Mouse (Mus musculus) hindbrain, postnatal 0 days (tissue): ENCODE measurements around the gene Olfr69. TPM values are rescaled to one million over a fixed set of nuclear protein-coding genes. Genes with fewer than 3 reads are reported as not detected.
"Not testable (repeated sequence)": the region's sequence is repeated elsewhere in the genome, so short reads cannot be mapped to it uniquely, and the experiment has no call there.

Experiments
- ATAC-seq: fragments of 200-750 bp; cut with Nextera tagmentation; 2 replicates; pipeline ENCODE4 v1.8.0; 2017; ENCODE audit warnings: mild to moderate bottlenecking, moderate TSS enrichment, moderate library complexity
- DNase-seq: peaks from one replicate; pipeline ENCODE4 v3.0.0-alpha.2; 2015; ENCODE audit warnings: low spot score
- H3K27ac ChIP-seq: fragments of 300-500 bp; sonication (generic); 2 replicates; pipeline ENCODE4 v1.5.1; 2014; ENCODE audit warnings: mild to moderate bottlenecking
- H3K27me3 ChIP-seq: fragments of 300-500 bp; sonication (generic); 2 replicates; pipeline ENCODE4 v1.6.1; 2014; ENCODE audit warnings: low read length, mixed read lengths; ENCODE audit not compliant: insufficient read depth
- H3K36me3 ChIP-seq: fragments of 300-500 bp; sonication (generic); 2 replicates; pipeline ENCODE4 v1.6.1; 2014; ENCODE audit warnings: low read length, mixed read lengths; ENCODE audit not compliant: insufficient read depth
- H3K4me1 ChIP-seq: fragments of 300-500 bp; sonication (generic); 2 replicates; pipeline ENCODE4 v1.6.1; 2014; ENCODE audit warnings: antibody characterized with exemption, low read length, mixed read lengths; ENCODE audit not compliant: insufficient read depth
- H3K4me2 ChIP-seq: fragments of 300-500 bp; sonication (generic); 2 replicates; pipeline ENCODE4 v1.6.1; 2014; ENCODE audit warnings: low read depth, mild to moderate bottlenecking, low read length, moderate library complexity, mixed read lengths
- H3K4me3 ChIP-seq: fragments of 300-500 bp; sonication (generic); 2 replicates; pipeline ENCODE4 v1.5.1; 2014; ENCODE audit warnings: low read length
- H3K9ac ChIP-seq: fragments of 300-500 bp; sonication (generic); replicated peaks from 2 replicates; pipeline ENCODE4 v1.6.1; 2014; ENCODE audit warnings: mild to moderate bottlenecking, low read length, moderate library complexity, mixed read lengths
- H3K9me3 ChIP-seq: fragments of 300-500 bp; sonication (generic); 2 replicates; pipeline ENCODE4 v1.6.1; 2016; ENCODE audit warnings: low read length, mixed read lengths
- CTCF ChIP-seq: IDR thresholded peaks from 2 replicates; pipeline ENCODE4 v1.5.1; 2016; ENCODE audit warnings: antibody characterized with exemption, control low read depth, low read depth
- WGBS: fragments of 180-500 bp; shearing (Covaris S2); extraction: QIAGEN DNeasy Blood & Tissue Kit; methylation state at CpG from one replicate; pipeline ENCODE4 v1.1.7; 2014; 5-methylcytosine and 5-hydroxymethylcytosine counted together
- polyA plus RNA-seq: library from polyadenylated mRNA; unstranded; fragments of >200 nt; fragmentation: Nextera tagmentation; extraction: Ambion mirVana; gene quantifications from 2 replicates; pipeline ENCODE4 v1.2.1, GENCODE M21; 2015
- total RNA-seq: library from RNA; depleted of rRNA; stranded (reverse); fragments of >200 nt; gene quantifications from 2 replicates; pipeline ENCODE4 v1.2.3, GENCODE M21; 2014

Olfr69 gene
- total and polyA plus RNA-seq, 2 experiments from 2014 or later, result not detected

- 70% methylated on average over 3 of the region's 3 CpGs for WGBS
- Histone ChIP-seq H3K27me3 (no peaks in the 10 kb centered on the region), H3K36me3 (no peaks in the 10 kb centered on the region), H3K9ac (no peak within 1 kb of the TSS), H3K27ac (no peak within 1 kb of the TSS), H3K4me1 (no peaks in the 10 kb centered on the region), H3K9me3 (no peaks in the 10 kb centered on the region), H3K4me2 (no peak within 1 kb of the TSS), H3K4me3 (no peak within 1 kb of the TSS)
- TF ChIP-seq CTCF, result no peak
- no peak for DNase-seq
- ATAC-seq, result no peak
Measured at GRCm38 (mm10) chr7:103779598-103779997, 8.2 kb upstream of the Olfr69 start, which contains the start of gene Olfr68. Olfr68 (minus strand) TSS chr7:103779698.

GRCm38 (mm10) chr7:103777652-103778051 lies 6.3 kb upstream of the Olfr69 start:
- DNase-seq, H3K27ac ChIP-seq, H3K27me3 ChIP-seq, H3K4me3 ChIP-seq, H3K9ac ChIP-seq, H3K36me3 ChIP-seq, H3K9me3 ChIP-seq, ATAC-seq, H3K4me1 ChIP-seq, H3K4me2 ChIP-seq: not testable (repeated sequence)
- WGBS, result 86% methylated on average over 4 of the region's 4 CpGs

GRCm38 (mm10) chr7:103767687-103768086 lies 3.7 kb downstream of the Olfr69 start:
- not testable (repeated sequence) for H3K9ac ChIP-seq, H3K4me1 ChIP-seq, H3K27ac ChIP-seq, H3K4me2 ChIP-seq, H3K36me3 ChIP-seq, H3K27me3 ChIP-seq, DNase-seq, H3K4me3 ChIP-seq, ATAC-seq, H3K9me3 ChIP-seq
- 90% methylated on average over 3 of the region's 6 CpGs for WGBS

GRCm38 (mm10) chr7:103762212-103762611 lies 9.2 kb downstream of the Olfr69 start:
- H3K4me2 ChIP-seq, H3K27me3 ChIP-seq, H3K9ac ChIP-seq, H3K36me3 ChIP-seq, H3K4me1 ChIP-seq, ATAC-seq, H3K27ac ChIP-seq, H3K4me3 ChIP-seq, DNase-seq, H3K9me3 ChIP-seq: not testable (repeated sequence)
- WGBS, result 83% methylated on average over 6 of the region's 6 CpGs

GRCm38 (mm10) chr7:103757233-103757632 lies 14.2 kb downstream of the Olfr69 start, which contains the start of gene Olfr630:
Olfr630 (minus strand) TSS chr7:103757333.
- no peak within 1 kb of the TSS for H3K4me3 ChIP-seq
- no peak for ATAC-seq
- DNase-seq, result no peak
- no peak within 1 kb of the TSS for H3K27ac ChIP-seq
- H3K4me1 ChIP-seq, result no peaks in the 10 kb centered on the region
- no peak for TF ChIP-seq CTCF
- no peaks in the 10 kb centered on the region for H3K36me3 ChIP-seq
- no peak within 1 kb of the TSS for H3K9ac ChIP-seq
- no peaks in the 10 kb centered on the region for H3K9me3 ChIP-seq
- H3K27me3 ChIP-seq, result no peaks in the 10 kb centered on the region
- H3K4me2 ChIP-seq, result no peak within 1 kb of the TSS
- whole genome bisulfite sequencing, result 41% methylated on average over 2 of the region's 2 CpGs

GRCm38 (mm10) chr7:103744843-103745242 lies 26.6 kb downstream of the Olfr69 start, which contains the start of gene Olfr629:
Olfr629 (minus strand) TSS chr7:103744943.
- Histone ChIP-seq H3K36me3 (no peaks in the 10 kb centered on the region), H3K4me1 (no peaks in the 10 kb centered on the region), H3K27ac (no peak within 1 kb of the TSS), H3K27me3 (no peaks in the 10 kb centered on the region), H3K9ac (no peak within 1 kb of the TSS), H3K9me3 (no peaks in the 10 kb centered on the region), H3K4me3 (no peak within 1 kb of the TSS), H3K4me2 (no peak within 1 kb of the TSS)
- DNase-seq (no peak), ATAC-seq (no peak)
- TF ChIP-seq CTCF, result no peak
- 75% methylated on average over 2 of the region's 2 CpGs for WGBS

- 91% methylated on average over 1 of the region's 1 CpGs for whole genome bisulfite sequencing
- no peak for DNase-seq
- Histone ChIP-seq H3K4me3 (no peak within 1 kb of the TSS), H3K27me3 (no peaks in the 10 kb centered on the region), H3K27ac (no peak within 1 kb of the TSS), H3K9me3 (no peaks in the 10 kb centered on the region), H3K4me2 (no peak within 1 kb of the TSS), H3K36me3 (no peaks in the 10 kb centered on the region), H3K4me1 (no peaks in the 10 kb centered on the region), H3K9ac (no peak within 1 kb of the TSS)
- no peak for TF ChIP-seq CTCF
- ATAC-seq, result no peak
Measured at GRCm38 (mm10) chr7:103730074-103730473, 41.3 kb downstream of the Olfr69 start, which contains the start of gene Olfr628. Olfr628 (plus strand) TSS chr7:103730374.

GRCm38 (mm10) chr7:103716398-103716797 lies 55.0 kb downstream of the Olfr69 start:
- not testable (repeated sequence) for H3K9me3 ChIP-seq, H3K9ac ChIP-seq

More at GRCm38 (mm10) chr7:103716398-103716797, 55.0 kb downstream of the Olfr69 start:
- H3K4me3 ChIP-seq, H3K27me3 ChIP-seq, H3K27ac ChIP-seq, H3K36me3 ChIP-seq, H3K4me1 ChIP-seq, ATAC-seq, DNase-seq, H3K4me2 ChIP-seq: not testable (repeated sequence)
- 89% methylated on average over 1 of the region's 1 CpGs for WGBS
